Mouse (Mus musculus) hindbrain, embryonic 13.5 days (tissue): ENCODE measurements around the gene Iqschfp. TPM values are rescaled to one million over a fixed set of nuclear protein-coding genes. Genes with fewer than 3 reads are reported as not detected.
"Not testable (repeated sequence)": the region's sequence is repeated elsewhere in the genome, so short reads cannot be mapped to it uniquely, and the experiment has no call there.

Experiments
- ATAC-seq: fragments of 200-750 bp; cut with Nextera tagmentation; 2 replicates; pipeline ENCODE4 v1.8.0; 2017; ENCODE audit warnings: moderate TSS enrichment; ENCODE audit not compliant: low FRiP score
- H3K27ac ChIP-seq: fragments of 300-500 bp; sonication (generic); 2 replicates; pipeline ENCODE4 v1.5.1; 2015; ENCODE audit warnings: inconsistent platforms, mild to moderate bottlenecking, moderate library complexity
- H3K27me3 ChIP-seq: fragments of 300-500 bp; sonication (generic); 2 replicates; pipeline ENCODE4 v1.6.1; 2015; ENCODE audit warnings: mild to moderate bottlenecking, inconsistent platforms
- H3K36me3 ChIP-seq: fragments of 300-500 bp; sonication (generic); 2 replicates; pipeline ENCODE4 v1.6.1; 2015; ENCODE audit warnings: mild to moderate bottlenecking, inconsistent platforms
- H3K4me1 ChIP-seq: fragments of 300-500 bp; sonication (generic); replicated peaks from 2 replicates; pipeline ENCODE4 v1.6.1; 2015; ENCODE audit warnings: inconsistent platforms
- H3K4me2 ChIP-seq: fragments of 300-500 bp; sonication (generic); 2 replicates; pipeline ENCODE4 v1.6.1; 2015; ENCODE audit warnings: inconsistent platforms, mild to moderate bottlenecking, moderate library complexity
- H3K4me3 ChIP-seq: fragments of 300-500 bp; sonication (generic); 2 replicates; pipeline ENCODE4 v1.5.1; 2015; ENCODE audit warnings: mild to moderate bottlenecking, inconsistent platforms
- H3K9ac ChIP-seq: fragments of 300-500 bp; sonication (generic); 2 replicates; pipeline ENCODE4 v1.6.1; 2015; ENCODE audit warnings: mild to moderate bottlenecking, inconsistent platforms
- H3K9me3 ChIP-seq: fragments of 300-500 bp; sonication (generic); 2 replicates; pipeline ENCODE4 v1.6.1; 2016; ENCODE audit warnings: inconsistent platforms
- WGBS: fragments of 180-500 bp; shearing (Covaris S2); methylation state at CpG from one replicate; pipeline ENCODE4 v1.1.7; 2015; 5-methylcytosine and 5-hydroxymethylcytosine counted together
- polyA plus RNA-seq: library from polyadenylated mRNA; unstranded; fragments of >200 nt; fragmentation: Nextera tagmentation; extraction: Ambion mirVana; gene quantifications from 2 replicates; pipeline ENCODE4 v1.2.1, GENCODE M21; 2015

Gene Iqschfp
- polyA plus RNA-seq, 1 experiment from 2014 or later: 3.4 TPM

- no peak overlapping the region for H3K4me3 ChIP-seq
- no peak overlapping the region for H3K4me2 ChIP-seq
- no peak for ATAC-seq
- 55% methylated on average over 13 of the region's 13 CpGs for WGBS
- H3K27ac ChIP-seq: no peak overlapping the region
- 0 out of 2 replicates have a peak overlapping the region, but pooled peaks have one; percentile 6 for H3K9ac ChIP-seq
- no peaks in the 10 kb centered on the region for H3K36me3 ChIP-seq
- H3K9me3 ChIP-seq: no peaks in the 10 kb centered on the region
- no peaks in the 10 kb centered on the region for H3K4me1 ChIP-seq
- H3K27me3 ChIP-seq: 0 out of 2 replicates have a peak, but pooled peaks cover 6% of the 10 kb centered on the region
Measured at GRCm38 (mm10) chr3:68055071-68055470, 163.0 kb downstream of the Iqschfp start.

GRCm38 (mm10) chr3:68056373-68057275 lies 164.6 kb downstream of the Iqschfp start:
- H3K27ac ChIP-seq: no peak overlapping the region
- peak overlapping the region; percentile 7; the same call in 1 of the 2 replicates for H3K4me3 ChIP-seq
- H3K9me3 ChIP-seq: no peaks in the 10 kb centered on the region
- WGBS: 58% methylated on average over 23 of the region's 23 CpGs
- no peak for ATAC-seq
- H3K4me2 ChIP-seq: peak overlapping the region; percentile 25; the same call in 1 of the 2 replicates
- no peak overlapping the region for H3K9ac ChIP-seq
- no peaks in the 10 kb centered on the region for H3K4me1 ChIP-seq
- H3K36me3 ChIP-seq: no peaks in the 10 kb centered on the region
- H3K27me3 ChIP-seq: 0 out of 2 replicates have a peak, but pooled peaks cover 6% of the 10 kb centered on the region

- H3K36me3 ChIP-seq: no peaks in the 10 kb centered on the region
- H3K9ac ChIP-seq: no peak overlapping the region
- no peaks in the 10 kb centered on the region for H3K4me1 ChIP-seq
- H3K9me3 ChIP-seq: no peaks in the 10 kb centered on the region
- ATAC-seq: peak; percentile 59
- H3K4me3 ChIP-seq: no peak overlapping the region
- 54% methylated on average over 2 of the region's 2 CpGs for WGBS
- no peak overlapping the region for H3K27ac ChIP-seq
- 0 out of 2 replicates have a peak, but pooled peaks cover 6% of the 10 kb centered on the region for H3K27me3 ChIP-seq
- H3K4me2 ChIP-seq: no peak overlapping the region
Measured at GRCm38 (mm10) chr3:68059162-68059800, 167.2 kb downstream of the Iqschfp start.

- no peaks in the 10 kb centered on the region for H3K4me1 ChIP-seq
- H3K27ac ChIP-seq: no peak within 1 kb of the TSS
- no peak within 1 kb of the TSS for H3K4me2 ChIP-seq
- no peak within 1 kb of the TSS for H3K4me3 ChIP-seq
- no peak within 1 kb of the TSS for H3K9ac ChIP-seq
- ATAC-seq: no peak
- H3K27me3 ChIP-seq: peaks cover 3% of the 10 kb centered on the region; the same call in 1 of the 2 replicates
- no peaks in the 10 kb centered on the region for H3K9me3 ChIP-seq
- 43% methylated on average over 12 of the region's 12 CpGs for WGBS
- H3K36me3 ChIP-seq: no peaks in the 10 kb centered on the region
Measured at GRCm38 (mm10) chr3:68064731-68065130, 172.7 kb downstream of the Iqschfp start, which contains the start of gene Schip1. Gene Schip1 (plus strand): TSS chr3:68064802.

- no peaks in the 10 kb centered on the region for H3K9me3 ChIP-seq
- no peak overlapping the region for H3K4me2 ChIP-seq
- peaks cover 10% of the 10 kb centered on the region for H3K4me1 ChIP-seq
- peak overlapping the region; percentile 26; the same call in 1 of the 2 replicates for H3K27ac ChIP-seq
- WGBS: 65% methylated on average over 9 of the region's 9 CpGs
- H3K4me3 ChIP-seq: no peak overlapping the region
- ATAC-seq: peak; percentile 83
- H3K36me3 ChIP-seq: no peaks in the 10 kb centered on the region
- no peak overlapping the region for H3K9ac ChIP-seq
- no peaks in the 10 kb centered on the region for H3K27me3 ChIP-seq
Measured at GRCm38 (mm10) chr3:68071395-68072386, 179.7 kb downstream of the Iqschfp start.

- no peak overlapping the region for H3K4me3 ChIP-seq
- no peak for ATAC-seq
Measured at GRCm38 (mm10) chr3:68077406-68077805, 185.4 kb downstream of the Iqschfp start.

GRCm38 (mm10) chr3:68085024-68085423 lies 193.0 kb downstream of the Iqschfp start:
- whole genome bisulfite sequencing: 39% methylated on average over 2 of the region's 2 CpGs
- H3K36me3 ChIP-seq: no peaks in the 10 kb centered on the region
- no peak overlapping the region for H3K9ac ChIP-seq
- no peaks in the 10 kb centered on the region for H3K27me3 ChIP-seq
- H3K4me3 ChIP-seq: no peak overlapping the region
- no peak overlapping the region for H3K27ac ChIP-seq
- H3K4me1 ChIP-seq: no peaks in the 10 kb centered on the region
- no peak overlapping the region for H3K4me2 ChIP-seq
- no peaks in the 10 kb centered on the region for H3K9me3 ChIP-seq
- no peak for ATAC-seq

More at GRCm38 (mm10) chr3:68077406-68077805, 185.4 kb downstream of the Iqschfp start:
- no peaks in the 10 kb centered on the region for H3K9me3 ChIP-seq
- 82% methylated on average over 4 of the region's 4 CpGs for WGBS
- H3K4me2 ChIP-seq: no peak overlapping the region
- H3K36me3 ChIP-seq: no peaks in the 10 kb centered on the region
- no peaks in the 10 kb centered on the region for H3K4me1 ChIP-seq
- no peak overlapping the region for H3K9ac ChIP-seq
- no peak overlapping the region for H3K27ac ChIP-seq
- H3K27me3 ChIP-seq: no peaks in the 10 kb centered on the region

GRCm38 (mm10) chr3:68092108-68092507 lies 200.1 kb downstream of the Iqschfp start:
- H3K36me3 ChIP-seq: no peaks in the 10 kb centered on the region
- no peak overlapping the region for H3K9ac ChIP-seq
- H3K4me3 ChIP-seq: no peak overlapping the region
- H3K4me1 ChIP-seq: peaks cover 4% of the 10 kb centered on the region
- no peaks in the 10 kb centered on the region for H3K9me3 ChIP-seq
- no peak for ATAC-seq
- H3K4me2 ChIP-seq: no peak overlapping the region
- 59% methylated on average over 4 of the region's 4 CpGs for WGBS
- no peak overlapping the region for H3K27ac ChIP-seq
- no peaks in the 10 kb centered on the region for H3K27me3 ChIP-seq

- no peaks in the 10 kb centered on the region for H3K9me3 ChIP-seq
- no peak overlapping the region for H3K4me2 ChIP-seq
- peaks cover 4% of the 10 kb centered on the region for H3K4me1 ChIP-seq
- no peak for ATAC-seq
- 90% methylated on average over 4 of the region's 4 CpGs for WGBS
- H3K27me3 ChIP-seq: no peaks in the 10 kb centered on the region
- no peak overlapping the region for H3K27ac ChIP-seq
- H3K36me3 ChIP-seq: no peaks in the 10 kb centered on the region
- no peak overlapping the region for H3K4me3 ChIP-seq
- no peak overlapping the region for H3K9ac ChIP-seq
Measured at GRCm38 (mm10) chr3:68096724-68097431, 204.8 kb downstream of the Iqschfp start.

GRCm38 (mm10) chr3:68099561-68099960 lies 207.5 kb downstream of the Iqschfp start:
- H3K4me3 ChIP-seq, ATAC-seq, H3K9ac ChIP-seq, H3K9me3 ChIP-seq, H3K4me2 ChIP-seq, H3K36me3 ChIP-seq, H3K4me1 ChIP-seq, H3K27ac ChIP-seq, H3K27me3 ChIP-seq: not testable (repeated sequence)
- WGBS: 91% methylated on average over 6 of the region's 6 CpGs

GRCm38 (mm10) chr3:68101343-68101742 lies 209.3 kb downstream of the Iqschfp start:
- no peak overlapping the region for H3K27ac ChIP-seq
- H3K4me2 ChIP-seq: no peak overlapping the region
- H3K9me3 ChIP-seq: no peaks in the 10 kb centered on the region
- H3K27me3 ChIP-seq: no peaks in the 10 kb centered on the region
- 83% methylated on average over 4 of the region's 4 CpGs for WGBS
- H3K9ac ChIP-seq: no peak overlapping the region
- ATAC-seq: no peak
- no peaks in the 10 kb centered on the region for H3K36me3 ChIP-seq
- H3K4me3 ChIP-seq: no peak overlapping the region
- H3K4me1 ChIP-seq: peaks cover 9% of the 10 kb centered on the region
